Mouse (Mus musculus) layer of hippocampus, postnatal 25 days (tissue): ENCODE data around the gene Epb41l2. TPM values are rescaled to one million over a fixed set of nuclear protein-coding genes. Genes with fewer than 3 reads are reported as not detected.

Experiments used
- DNase-seq, 2 experiments: peaks; one replicate each; pipeline ENCODE4 v3.0.0; 2022; ENCODE audit warnings: mixed read lengths in 2 of 2, low spot score in 1 of 2; ENCODE audit errors: extremely low spot score in 1 of 2
- total RNA-seq, 2 experiments: library from RNA; stranded (reverse); gene quantifications; 2 replicates each; pipeline ENCODE4 v1.2.3; 2021

Epb41l2 gene
- total RNA-seq: 100 to 1,000 TPM in 1 of 2 experiments, 10 to 100 TPM in 1; 89.8 to 118 TPM

DNA sequence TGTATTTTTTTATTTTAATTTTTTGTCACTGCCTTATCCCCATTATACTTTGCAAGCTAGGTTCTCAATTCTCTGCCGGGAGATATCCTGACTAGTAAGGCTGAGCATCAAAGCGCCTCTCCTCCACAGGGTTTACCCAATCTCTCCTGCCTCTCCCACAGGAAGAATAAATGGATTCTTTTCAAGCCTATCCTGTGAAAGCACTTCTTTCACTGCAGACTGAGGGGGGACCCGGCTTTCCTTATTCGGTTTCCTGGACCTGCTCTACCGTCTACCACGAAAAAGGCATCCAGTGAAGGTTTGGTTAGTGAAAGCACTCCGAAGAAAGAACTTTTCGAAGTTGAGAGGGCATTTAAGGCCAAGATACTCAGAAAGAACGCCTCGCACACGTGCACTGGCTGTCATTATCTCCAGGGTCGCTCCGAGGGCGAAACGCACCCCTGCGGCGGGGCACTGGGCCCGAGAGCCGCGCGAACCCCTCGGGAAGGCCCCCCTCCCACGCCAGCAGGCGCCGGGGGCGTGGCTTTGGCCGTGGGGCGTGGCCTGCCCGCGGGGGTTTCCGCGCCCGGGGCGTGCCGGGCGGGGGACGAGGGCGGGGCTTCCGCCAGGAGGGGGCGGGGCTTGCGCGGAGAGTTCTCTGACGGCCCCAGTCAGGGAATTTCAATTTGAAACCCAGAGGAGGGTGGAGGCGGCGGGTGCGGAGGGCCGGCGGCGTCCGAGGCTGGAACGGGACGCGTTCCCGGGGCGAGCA, at the start of gene Epb41l2:
Epb41l2 (plus strand) TSS at position 591 of the 751 bp plus-strand sequence.
- DNase-seq: peak; percentile 86

DNA sequence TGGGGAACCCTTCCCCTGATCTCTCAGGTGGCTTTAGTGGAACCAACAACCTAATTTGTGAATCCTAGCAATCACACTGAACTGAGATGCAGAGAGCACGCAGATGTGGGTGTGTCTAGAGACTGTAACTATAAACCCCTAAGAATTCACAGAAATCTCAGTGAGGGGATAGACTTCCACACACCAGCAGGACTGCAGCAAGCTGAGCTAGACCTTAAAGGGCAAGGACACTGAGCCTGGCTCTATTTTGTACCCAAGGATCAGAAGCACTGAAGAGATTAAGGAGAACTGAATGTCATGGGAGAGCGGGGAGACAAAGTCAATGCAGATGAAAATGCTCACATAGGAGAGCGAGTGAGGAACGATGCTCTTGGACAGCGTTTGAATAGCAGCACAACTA, 49.6 kb upstream of the Epb41l2 start:
- DNase-seq: no peak

DNA sequence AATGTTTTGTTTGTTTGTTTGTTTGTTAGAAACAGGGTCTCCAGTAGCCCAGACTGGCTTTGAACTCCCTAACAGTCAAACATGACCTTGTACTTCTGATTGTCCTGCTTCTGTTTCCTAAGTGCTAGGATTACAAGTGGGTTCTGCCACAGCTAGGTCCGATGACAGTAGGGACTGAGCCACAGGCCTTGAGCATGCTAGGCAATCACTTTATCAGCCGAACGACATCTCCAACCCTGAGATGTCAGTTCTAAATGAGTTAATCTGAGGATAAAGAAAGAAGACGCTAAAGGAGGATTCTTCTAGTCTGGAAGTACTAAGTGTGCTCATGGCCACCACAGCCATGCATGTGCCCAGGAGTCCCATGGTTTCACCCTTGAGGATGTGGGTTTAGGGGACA, 48.9 kb upstream of the Epb41l2 start:
- no peak for DNase-seq

DNA sequence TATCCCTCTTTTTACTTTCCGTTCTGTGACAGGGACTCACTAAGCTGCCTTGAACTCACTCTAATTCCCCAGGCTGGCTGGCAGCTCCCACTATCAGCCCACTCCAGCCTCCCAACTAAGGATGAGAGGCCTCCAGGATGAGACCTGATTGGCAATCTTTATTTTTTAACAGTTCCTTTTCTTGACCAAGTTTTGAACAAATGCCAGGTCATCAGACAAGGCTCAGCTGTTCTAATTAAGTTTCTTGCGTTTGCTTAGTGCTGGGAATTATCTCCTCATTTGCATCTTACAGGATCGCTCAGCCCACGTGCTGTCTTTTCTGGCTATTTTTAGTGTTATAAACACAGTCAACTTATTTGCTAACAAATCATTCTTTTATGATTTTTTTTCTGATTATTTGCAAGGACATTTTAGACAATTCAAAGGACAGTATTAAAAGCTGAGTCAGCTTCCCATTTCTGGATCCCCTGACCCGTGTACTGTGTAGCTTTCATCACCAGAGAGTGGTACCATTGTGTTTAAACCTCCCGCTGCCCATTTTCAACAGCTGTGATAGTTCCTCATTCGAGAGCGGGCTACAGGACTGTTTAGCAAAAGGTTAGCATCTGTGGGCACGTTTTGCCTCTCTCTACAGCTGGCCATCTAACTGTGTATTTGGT, 47.9 kb upstream of the Epb41l2 start:
- no peak for DNase-seq

DNA sequence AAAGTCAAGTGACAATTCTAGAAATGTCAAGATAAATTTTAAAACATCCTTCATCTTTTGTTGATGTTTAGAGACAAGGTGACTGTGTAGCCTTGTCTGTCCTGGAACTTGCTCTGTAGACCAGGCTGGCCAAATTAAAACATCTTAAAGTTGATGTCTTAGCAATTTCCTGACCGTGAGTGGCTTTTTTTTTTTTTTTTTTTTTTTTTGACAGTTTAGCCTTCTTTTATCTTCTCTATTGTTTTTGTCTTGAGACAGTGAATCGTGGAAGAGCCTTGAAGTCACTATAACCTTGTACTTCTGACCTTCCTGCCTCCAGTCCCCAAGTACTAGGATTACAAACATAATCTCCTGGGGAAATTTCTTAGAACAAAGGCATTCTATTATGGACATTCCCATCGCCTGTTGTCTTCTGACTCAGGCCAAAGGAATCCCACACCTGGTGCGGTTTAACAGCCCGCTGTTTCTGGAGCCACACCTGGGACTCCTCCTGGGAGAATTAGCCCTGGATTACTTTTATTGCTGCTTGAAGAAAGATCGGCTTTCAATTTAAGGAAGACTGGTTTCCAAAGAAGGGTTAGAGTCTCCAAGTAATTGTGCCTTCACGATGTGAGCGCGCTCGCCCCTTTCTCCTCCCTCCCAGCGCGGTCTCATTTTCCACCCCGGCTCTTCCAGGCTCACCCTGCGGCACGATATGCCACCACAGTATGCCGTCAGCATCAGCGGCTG, 45.6 kb upstream of the Epb41l2 start:
- DNase-seq: no peak

DNA sequence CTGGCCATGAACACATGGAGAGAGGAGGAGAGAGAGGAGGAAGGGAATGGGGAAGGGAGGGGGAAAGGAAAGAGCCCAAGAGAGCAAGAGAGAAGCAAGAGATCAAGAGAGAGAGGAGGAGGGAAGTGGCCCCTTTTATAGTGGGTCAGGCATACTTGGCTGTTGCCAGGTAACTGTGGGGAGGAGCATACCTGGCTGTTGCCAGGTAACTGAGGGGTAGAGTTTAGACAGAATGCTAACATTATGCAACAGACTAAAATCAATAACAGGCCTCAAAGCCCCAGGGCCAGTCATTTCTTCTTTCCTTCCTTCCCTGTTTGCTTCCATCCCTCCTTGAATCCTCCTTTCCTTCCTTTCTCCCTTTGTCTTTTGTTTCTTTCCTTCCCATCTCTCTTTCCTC, 41.9 kb upstream of the Epb41l2 start:
- DNase-seq: no peak

DNA sequence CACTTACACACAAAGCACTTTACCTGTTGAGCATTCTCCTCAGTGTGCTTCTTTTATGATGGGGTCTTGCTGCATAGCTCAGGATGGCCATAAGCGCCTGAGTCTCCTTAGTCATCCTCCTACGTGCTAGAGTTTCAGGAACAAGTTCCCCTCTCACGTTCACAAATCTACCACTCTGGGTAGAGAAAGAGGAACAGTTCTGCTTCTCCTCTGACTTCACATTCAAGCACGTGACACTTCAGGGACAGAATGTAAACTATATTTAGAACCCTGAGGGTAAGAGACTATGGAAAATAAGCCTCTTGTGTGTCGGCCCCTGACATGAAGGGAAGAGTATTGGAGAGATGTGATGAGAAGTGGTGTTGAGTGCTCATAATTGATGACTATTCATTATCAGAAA, 41.2 kb upstream of the Epb41l2 start:
- DNase-seq: no peak

DNA sequence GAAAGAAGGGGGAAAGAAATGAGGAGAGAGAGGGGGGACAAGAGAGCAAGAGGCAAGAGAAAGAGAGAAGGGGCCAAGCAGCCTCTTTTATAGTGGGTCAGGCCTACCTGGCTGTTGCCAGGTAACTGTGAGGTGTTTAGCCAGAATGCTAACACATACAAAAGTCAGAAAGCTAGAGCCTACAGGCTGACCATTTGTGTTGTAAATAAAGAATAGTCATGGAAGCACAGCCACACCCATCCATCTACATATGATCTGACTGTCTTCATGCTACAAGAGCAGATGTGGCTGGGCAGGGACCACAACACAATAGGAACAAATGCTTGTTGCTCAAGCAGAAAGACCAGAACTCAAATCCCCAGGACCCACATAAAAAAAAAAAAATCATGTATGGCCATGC, 40.1 kb upstream of the Epb41l2 start:
- DNase-seq: no peak

DNA sequence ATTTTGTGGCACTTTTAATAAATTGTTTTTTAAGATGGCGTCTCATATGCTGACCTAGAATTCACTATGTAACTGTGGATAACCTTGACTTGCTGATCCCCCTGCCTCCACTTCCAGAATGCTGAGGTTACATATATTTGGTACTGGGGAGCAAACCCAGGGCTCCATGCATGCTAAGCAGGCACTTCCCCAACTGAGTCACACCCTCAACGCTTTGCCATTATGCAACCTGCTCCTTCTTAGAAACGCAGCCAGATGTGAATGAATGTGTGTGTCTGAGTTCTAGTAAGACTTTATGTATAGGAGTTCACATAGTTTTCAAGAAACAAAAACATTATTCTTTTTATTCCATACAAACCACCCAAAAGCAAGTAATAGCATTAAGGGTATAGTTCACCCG, 38.4 kb upstream of the Epb41l2 start:
- DNase-seq: no peak

DNA sequence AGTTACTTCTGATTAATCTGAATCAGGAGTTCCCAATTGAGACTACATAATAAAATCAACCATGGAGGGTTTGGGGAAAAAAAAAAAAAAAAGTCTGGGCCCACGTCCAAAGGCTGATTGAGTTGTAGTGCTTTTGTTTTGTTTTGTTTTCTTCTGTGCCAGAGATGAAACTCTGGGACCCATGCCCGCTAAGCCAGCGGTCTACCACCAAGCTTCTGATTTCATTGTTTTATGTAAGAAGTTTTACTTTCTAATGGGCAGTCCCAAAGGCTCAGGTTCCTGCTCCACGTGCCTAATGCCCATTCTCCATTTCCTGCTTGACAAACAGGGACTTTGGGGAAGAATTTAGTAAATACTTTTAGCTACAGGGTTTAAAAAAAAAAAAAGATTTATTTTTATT, 33.9 kb upstream of the Epb41l2 start:
- DNase-seq: peak in 1 of 2 experiments; percentile 14

DNA sequence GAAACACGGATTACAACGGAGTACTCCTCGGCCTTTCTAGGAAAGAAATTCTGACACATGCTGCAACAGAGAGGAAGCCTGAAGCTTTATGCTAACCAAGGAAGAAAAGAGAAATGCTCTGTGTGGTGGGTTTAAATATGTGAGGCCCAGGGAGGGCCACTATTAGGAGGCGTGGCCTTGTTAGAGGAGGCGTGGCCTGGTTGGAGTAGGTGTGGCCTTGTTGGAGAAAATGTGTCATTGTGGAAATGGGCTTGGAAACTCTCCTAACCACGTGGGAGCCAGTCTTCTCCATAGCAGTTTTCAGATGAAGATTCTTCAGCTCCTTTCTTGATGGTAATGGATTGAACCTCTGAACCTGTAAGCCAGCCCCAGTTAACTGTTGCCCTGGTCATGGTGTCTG, 32.1 kb upstream of the Epb41l2 start:
- no peak for DNase-seq

DNA sequence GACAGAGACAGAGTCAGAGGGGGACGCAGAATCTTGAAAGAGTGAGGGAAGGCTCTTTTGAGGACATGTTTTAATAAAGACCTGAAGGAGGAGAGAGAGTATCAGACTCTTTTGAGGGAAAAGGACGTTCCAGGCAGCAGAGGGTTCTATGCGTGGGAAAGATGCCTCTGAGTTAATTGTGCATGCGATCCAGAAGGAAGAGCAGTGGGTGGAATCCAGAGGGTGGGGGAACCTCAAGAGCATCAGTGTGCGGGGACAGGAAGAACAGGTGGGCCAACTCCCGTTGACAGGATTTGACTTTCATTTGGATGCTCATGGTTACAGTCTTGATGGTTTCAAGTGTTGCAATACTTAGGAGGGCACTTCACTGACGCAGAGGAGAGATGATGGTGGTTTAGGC, 29.5 kb upstream of the Epb41l2 start:
- DNase-seq: no peak

DNA sequence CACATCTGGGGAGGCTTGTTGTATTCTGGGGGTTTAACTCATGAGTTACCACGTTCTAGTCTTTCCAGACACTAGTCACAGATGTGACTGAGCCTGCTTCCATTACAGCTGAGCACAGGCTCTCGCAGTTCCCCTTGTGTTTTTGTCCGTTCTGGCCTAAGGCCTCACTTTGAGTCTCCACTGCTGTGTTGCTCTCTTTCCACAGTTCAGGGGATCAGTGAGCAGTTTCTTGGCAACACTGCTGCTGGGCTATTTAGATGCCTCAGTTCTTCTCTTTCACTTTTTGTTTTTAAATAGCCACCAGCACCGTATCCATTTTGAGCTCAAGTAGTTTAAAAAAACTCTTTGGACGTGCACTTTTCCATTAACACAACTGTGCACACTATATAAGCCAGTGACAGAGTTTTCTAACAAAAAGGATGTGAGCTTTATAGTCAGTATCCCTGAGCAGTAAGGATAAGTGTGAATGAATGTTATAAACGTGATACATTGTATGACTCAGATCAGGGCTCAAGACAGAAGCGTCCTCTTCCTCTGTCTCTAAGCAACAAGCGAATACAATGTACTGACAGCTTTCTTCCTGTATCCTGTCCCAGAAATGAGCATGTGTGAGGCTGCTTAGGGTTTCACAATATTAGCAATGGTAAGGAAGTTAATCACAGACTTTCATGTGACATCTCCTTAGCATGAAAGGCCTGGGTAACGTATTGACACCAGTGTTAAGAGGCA, 28.1 kb upstream of the Epb41l2 start:
- DNase-seq: no peak

DNA sequence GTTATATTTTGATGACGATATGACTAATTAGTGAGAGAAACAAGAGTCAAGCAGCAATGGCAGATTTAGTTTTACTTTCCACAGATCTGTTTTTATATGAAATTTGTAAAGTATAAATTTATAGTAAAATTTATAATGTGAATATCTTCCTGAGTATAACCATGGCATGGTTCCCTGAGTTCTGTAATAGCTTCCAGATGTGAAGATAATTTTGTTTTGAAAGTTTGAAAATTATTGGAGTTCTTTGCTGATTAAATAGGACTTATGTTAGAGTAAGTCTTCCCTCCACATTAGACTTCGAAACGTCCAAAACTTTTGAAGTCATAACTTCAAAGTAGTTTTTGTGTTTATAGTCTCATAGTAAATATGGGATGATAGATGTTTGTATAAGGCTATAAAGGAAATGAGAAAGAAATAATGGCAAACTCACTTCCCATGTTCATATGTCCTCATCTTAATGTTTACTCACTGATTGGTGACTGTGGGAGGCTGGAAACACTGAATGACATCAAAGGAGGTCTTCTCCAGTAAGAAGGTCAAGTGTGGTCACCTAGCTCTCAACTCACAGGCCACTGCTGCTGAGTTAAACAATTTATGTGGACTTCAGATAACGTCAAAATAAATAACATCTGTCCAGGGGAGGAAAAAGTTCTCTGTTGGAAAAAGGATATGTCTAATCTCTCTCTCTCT, 26.1 kb upstream of the Epb41l2 start:
- DNase-seq: no peak

DNA sequence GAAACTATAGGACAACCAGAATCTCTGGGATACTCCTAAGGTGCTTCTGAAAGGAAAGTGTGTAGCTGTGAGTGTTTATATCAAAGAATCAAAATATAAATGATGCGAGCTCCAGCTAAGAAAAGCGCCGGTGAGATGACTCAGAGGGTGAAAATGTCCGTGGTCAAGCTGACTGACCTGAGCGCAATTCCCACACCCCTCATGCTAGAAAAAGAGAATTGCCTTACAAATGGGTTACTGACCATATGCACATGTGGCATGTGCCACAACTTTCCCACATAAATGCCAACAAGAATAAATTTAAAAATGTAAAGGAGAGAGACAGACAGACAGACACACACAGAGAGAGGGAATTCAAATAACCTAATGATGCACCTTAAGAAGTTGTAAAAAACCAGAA, 18.9 kb upstream of the Epb41l2 start:
- no peak for DNase-seq

DNA sequence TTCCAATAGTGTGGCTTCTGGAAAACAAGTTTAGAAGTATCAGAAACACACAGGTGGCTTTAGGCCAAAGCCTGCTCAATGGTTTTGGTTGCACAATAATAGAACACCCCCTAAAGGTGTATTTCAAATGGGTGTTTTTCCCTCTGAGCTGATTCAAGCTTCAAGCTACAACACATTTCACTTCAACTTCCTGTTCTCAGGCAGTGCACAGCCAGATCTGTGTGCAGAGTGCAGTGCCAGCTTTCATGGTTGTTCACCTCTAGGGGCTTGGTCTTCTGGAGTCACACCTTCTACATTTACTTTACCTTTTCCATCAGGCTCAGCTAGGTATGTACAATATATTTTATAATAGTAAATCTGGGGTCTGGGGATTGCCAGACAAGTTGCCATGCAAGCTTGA, 16.8 kb upstream of the Epb41l2 start:
- no peak for DNase-seq

DNA sequence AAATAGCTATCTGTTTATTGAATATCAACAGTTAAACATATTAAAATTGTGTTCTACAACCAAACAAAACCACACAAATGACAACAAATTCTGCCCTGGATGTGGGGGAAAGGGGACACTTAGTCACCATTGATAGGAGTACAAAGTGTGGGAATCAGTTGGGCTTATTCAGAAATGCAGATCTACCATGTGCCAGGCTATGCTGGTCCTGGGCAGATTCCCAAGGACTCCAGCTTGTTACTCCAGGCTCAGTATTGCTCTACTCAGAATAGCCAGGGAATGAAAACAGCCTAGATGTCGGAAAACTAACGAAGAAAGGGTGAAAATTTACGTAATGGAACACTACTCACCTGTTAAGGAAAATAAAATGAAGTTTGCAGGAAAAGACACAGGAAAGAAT, 5.7 kb upstream of the Epb41l2 start:
- no peak for DNase-seq

DNA sequence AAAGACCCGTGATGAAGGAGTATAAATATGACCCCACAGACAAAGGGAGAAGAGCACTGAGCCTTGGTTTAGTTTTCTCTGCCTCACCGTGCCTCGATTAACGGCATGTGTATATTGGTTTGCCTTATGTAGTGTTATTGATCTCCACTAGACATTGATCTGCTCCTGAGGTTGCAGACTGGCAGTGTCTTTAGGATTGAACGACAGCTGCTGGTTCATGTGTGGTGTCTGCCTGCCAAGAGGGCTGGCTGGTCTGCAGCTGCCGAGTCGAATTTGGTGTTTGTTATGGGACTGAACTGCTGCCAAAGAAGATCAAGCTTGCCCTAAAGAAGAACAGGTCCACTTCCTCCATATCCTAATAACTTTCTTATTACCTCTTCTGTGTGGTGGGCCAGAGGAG, 5.2 kb upstream of the Epb41l2 start:
- DNase-seq: no peak

DNA sequence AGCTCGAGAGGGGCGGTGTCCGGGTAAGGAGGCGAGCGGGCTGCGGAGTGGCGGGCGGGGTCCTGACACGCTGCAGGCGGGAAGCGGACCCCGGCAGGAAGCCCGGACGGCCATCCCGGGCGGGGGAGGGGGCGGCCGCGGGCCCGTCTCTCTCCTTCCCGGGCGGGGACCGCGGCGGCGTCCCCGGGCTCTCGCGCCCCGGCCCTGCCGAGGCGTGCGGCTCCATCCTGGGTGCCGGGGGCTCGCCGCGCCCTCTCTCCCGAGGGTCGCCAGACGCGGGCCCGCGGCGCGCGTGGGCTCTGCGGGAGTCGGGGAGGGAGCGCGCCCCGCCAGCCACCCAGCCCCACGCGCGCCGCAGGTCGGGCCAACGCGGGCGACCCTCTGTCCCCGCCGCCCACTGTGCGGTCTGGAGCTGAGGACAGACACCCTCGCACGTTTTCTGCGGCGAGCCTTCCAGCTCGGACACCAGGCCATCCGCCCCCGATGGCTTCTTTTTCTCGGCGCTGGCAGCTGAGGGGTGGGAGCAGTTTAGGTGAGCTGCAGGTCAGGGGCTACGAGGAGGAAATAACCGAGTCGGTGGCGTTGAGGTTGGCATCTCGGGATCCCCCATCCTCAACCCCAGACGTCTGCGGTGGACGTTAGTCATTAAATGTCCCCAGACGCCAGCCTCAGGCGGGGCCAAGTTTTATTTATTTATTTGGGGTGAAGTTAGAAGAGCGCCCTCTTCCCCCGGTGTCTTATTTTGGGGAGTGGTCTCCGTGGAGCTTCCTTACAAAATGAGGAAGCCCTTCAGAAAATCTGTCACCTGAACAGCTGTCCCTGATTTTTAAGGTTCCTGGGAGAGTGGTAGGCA, 587 bp downstream of the Epb41l2 start:
- no peak for DNase-seq
